Mouse (Mus musculus) neural tube, embryonic 11.5 days (tissue): ENCODE measurements at regions not wholly inside any gene's neighbourhood (a gene's known extent, or its start where the extent isn't known, plus 50 kb on each side); places are given as distances from the start of the nearest gene placed in this dataset.

Experiments used
- ATAC-seq: fragments of 200-750 bp; cut with Nextera tagmentation; 2 replicates; pipeline ENCODE4 v1.8.0; 2017; ENCODE audit warnings: moderate number of reproducible peaks, mild to moderate bottlenecking, moderate TSS enrichment, moderate library complexity; ENCODE audit not compliant: insufficient read depth, low FRiP score, low TSS enrichment
- DNase-seq: peaks from one replicate; pipeline ENCODE4 v3.0.0-alpha.2; 2015; ENCODE audit warnings: low spot score
- H3K27ac ChIP-seq: fragments of 300-500 bp; sonication (generic); 2 replicates; pipeline ENCODE4 v1.5.1; 2014; ENCODE audit warnings: low read depth, mild to moderate bottlenecking, low read length
- H3K27me3 ChIP-seq: fragments of 300-500 bp; sonication (generic); 2 replicates; pipeline ENCODE4 v1.6.1; 2014; ENCODE audit warnings: mild to moderate bottlenecking, low read length, mixed read lengths; ENCODE audit not compliant: control insufficient read depth, insufficient read depth
- H3K36me3 ChIP-seq: fragments of 300-500 bp; sonication (generic); 2 replicates; pipeline ENCODE4 v1.6.1; 2014; ENCODE audit warnings: mild to moderate bottlenecking, low read length, moderate library complexity, mixed read lengths; ENCODE audit not compliant: control insufficient read depth, insufficient read depth
- H3K4me1 ChIP-seq: fragments of 300-500 bp; sonication (generic); 2 replicates; pipeline ENCODE4 v1.6.1; 2014; ENCODE audit warnings: low read length, mixed read lengths; ENCODE audit not compliant: control insufficient read depth, insufficient read depth
- H3K4me2 ChIP-seq: fragments of 300-500 bp; sonication (generic); 2 replicates; pipeline ENCODE4 v1.6.1; 2014; ENCODE audit warnings: low read depth, mild to moderate bottlenecking, moderate library complexity
- H3K4me3 ChIP-seq: fragments of 300-500 bp; sonication (generic); 2 replicates; pipeline ENCODE4 v1.5.1; 2014; ENCODE audit warnings: low read depth, low read length
- H3K9ac ChIP-seq: fragments of 300-500 bp; sonication (generic); 2 replicates; pipeline ENCODE4 v1.6.1; 2014; ENCODE audit warnings: mild to moderate bottlenecking, low read length
- H3K9me3 ChIP-seq: fragments of 300-500 bp; sonication (generic); 2 replicates; pipeline ENCODE4 v1.6.1; 2016; ENCODE audit warnings: low read length; ENCODE audit not compliant: control insufficient read depth
- WGBS: fragments of 180-500 bp; shearing (Covaris S2); extraction: QIAGEN DNeasy Blood & Tissue Kit; methylation state at CpG from one replicate; pipeline ENCODE4 v1.1.7; 2014; 5-methylcytosine and 5-hydroxymethylcytosine counted together

DNA sequence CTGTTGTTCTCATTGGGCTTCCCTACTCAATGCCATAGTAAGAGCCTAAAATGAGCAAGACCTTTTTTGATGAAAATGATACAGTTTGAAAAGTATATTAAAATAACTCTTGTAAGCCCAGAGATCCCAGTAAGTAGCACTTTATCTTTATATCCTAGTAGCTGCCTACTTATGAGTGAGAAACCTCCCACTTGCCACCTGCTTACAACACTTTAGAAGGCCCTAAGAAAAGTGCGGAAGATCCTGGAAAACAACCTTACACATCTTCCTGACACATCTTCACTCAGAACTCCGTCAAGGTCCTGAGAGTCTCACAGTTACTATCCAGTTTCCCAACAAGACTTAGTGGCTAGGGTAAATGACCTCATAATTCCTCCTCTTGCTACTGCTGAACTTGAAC is 759.0 kb upstream of the Ptprd start:
- Histone ChIP-seq H3K4me3 (no peak overlapping the region), H3K9me3 (no peaks in the 10 kb centered on the region), H3K9ac (no peak overlapping the region), H3K36me3 (no peaks in the 10 kb centered on the region), H3K27ac (no peak overlapping the region), H3K27me3 (no peaks in the 10 kb centered on the region), H3K4me2 (no peak overlapping the region), H3K4me1 (no peaks in the 10 kb centered on the region)
- 92% methylated on average over 2 of the region's 2 CpGs for WGBS
- ATAC-seq (no peak), DNase-seq (no peak)

DNA sequence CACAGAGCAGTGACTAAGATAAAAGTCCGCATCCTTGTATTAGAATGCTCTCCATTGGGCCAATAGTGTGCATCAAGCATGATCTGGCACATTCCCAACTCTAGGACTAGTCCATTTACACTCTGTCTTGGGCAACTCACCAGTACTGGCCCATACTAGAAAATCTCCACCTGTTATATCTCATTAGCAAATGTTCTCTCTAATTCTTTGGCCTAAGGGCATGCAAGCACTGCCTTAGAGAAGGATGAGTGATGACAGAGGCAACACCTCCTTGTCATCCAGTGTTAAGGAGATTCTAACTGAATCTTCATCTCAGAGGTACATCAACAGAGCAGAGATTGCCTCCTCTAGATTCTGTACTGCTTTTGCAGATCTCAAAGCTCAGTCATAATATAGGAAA is 731.8 kb upstream of the Ptprd start:
- no peaks in the 10 kb centered on the region for H3K9me3 ChIP-seq
- H3K4me3 ChIP-seq, result no peak overlapping the region
- H3K4me1 ChIP-seq, result no peaks in the 10 kb centered on the region
- no peak overlapping the region for H3K4me2 ChIP-seq
- no peaks in the 10 kb centered on the region for H3K27me3 ChIP-seq
- DNase-seq (no peak), ATAC-seq (no peak)
- no peak overlapping the region for H3K27ac ChIP-seq
- H3K36me3 ChIP-seq, result no peaks in the 10 kb centered on the region
- H3K9ac ChIP-seq, result no peak overlapping the region
- 92% methylated on average over 1 of the region's 1 CpGs for WGBS

DNA sequence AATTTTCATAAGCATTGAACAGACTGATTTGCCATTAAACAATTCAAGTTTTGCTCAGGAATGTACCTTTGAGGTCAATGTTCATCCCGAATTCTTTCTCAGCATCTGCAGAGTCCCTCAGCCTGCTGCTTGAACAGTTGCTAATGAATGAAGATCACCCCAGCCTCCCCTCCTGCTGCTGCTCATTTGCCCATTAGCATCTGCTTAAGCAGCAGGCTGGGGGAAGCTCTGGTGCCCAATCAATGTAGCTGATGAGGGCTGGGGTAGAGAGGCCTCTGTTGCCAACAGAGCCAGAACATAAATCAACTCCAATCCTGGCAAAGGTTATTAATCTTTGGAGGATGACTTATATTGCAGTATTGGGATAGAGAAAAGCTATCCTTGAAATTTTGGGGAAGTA is 715.4 kb upstream of the Ptprd start:
- Histone ChIP-seq H3K4me3 (no peak overlapping the region), H3K27ac (no peak overlapping the region), H3K9me3 (no peaks in the 10 kb centered on the region), H3K36me3 (no peaks in the 10 kb centered on the region), H3K4me1 (no peaks in the 10 kb centered on the region), H3K4me2 (no peak overlapping the region), H3K9ac (no peak overlapping the region), H3K27me3 (no peaks in the 10 kb centered on the region)
- WGBS, result 23% methylated on average over 1 of the region's 1 CpGs
- peak; percentile 11 for DNase-seq
- peak; percentile 55; the same call in 1 of the 2 replicates for ATAC-seq

DNA sequence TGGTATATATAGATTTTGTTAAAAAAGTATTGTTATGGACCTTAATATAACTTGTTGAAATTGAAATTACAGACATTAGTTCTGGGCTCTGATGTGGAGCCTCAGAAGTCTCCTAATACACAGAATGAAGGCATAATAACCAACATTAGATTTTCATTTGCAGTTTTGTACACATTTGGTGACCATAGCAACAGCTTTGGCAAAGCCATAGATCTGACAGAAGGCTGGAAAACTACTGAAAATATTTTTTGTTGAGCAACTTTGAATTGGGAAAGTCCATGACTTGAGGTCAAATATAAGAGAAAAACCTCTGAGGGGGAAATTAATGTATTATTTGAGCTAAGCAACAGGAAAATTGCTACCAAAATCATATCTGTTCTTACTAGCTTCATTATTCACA is 712.3 kb upstream of the Ptprd start:
- Histone ChIP-seq H3K36me3 (no peaks in the 10 kb centered on the region), H3K4me3 (no peak overlapping the region), H3K9me3 (no peaks in the 10 kb centered on the region), H3K4me1 (no peaks in the 10 kb centered on the region), H3K27ac (no peak overlapping the region), H3K4me2 (no peak overlapping the region), H3K27me3 (no peaks in the 10 kb centered on the region), H3K9ac (no peak overlapping the region)
- ATAC-seq (no peak), DNase-seq (no peak)
